Mouse (Mus musculus): ENCODE data around the gene Zfp143.
"Not testable (repeated sequence)": the region's sequence is repeated elsewhere in the genome, so short reads cannot be mapped to it uniquely, and the experiment has no call there.

Zfp143 gene

DNA sequence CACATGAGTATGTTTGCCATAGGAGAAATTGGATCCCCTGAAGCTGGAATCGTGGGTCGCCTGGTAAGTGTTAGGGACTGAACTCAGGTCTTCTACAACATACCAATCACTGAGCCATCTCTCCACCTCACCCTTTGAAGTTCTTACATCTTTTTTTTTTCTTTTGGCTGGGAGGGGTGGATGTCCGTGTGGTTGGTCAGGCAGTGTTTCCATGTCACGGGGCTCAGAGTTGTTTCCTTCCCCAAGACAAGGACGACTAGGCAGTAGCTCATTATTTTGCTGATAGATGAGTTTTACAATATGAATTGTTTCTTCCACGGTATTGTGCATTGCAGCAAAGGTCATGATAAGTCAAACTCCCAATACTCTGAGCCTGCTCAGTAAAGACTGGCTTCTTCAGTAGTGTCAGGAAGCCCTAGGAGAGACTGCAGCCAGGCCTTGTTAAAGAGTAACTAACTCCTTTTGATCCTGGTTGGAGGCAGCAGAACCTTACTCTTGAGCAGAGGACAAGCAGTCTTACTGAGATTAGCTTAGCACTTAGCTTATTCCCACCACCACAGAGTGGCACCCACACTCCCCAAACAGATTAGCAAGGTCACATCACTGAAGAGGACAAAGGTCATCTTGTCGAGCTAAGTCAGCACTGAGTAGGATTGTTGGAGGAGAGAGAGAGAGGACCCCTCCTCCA lies 36.2 kb downstream of the Zfp143 start:
- DNase-seq, result no peak

GRCm38 (mm10) chr7:110100854-110101253 lies 39.8 kb downstream of the Zfp143 start:
- no peak for DNase-seq

GRCm38 (mm10) chr7:110101266-110101665 lies 40.2 kb downstream of the Zfp143 start:
- no peak for DNase-seq

- DNase-seq, result no peak
Measured at GRCm38 (mm10) chr7:110105041-110105440, 44.0 kb downstream of the Zfp143 start.

DNA sequence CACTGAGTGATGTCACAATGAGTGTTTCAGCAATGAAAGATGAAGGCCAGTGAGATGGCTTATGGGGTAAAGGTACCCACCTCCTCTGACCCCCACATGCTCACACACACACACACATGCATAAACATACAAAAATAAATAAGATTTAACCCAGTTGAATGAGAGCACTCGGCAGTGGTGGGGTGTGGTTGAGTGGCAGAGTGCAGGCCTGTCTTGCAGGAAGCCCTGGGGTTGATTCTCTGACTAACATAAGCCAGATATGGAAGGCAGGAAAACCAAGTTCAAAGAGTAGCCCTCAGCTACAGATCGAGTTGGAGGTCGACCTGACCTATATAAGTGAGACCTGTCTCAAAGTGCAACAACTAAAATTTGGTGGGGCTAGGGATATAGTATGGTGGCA lies 45.6 kb downstream of the Zfp143 start:
- DNase-seq, result no peak

- not testable (repeated sequence) for DNase-seq
Measured at GRCm38 (mm10) chr7:110108524-110108923, 47.5 kb downstream of the Zfp143 start.

DNA sequence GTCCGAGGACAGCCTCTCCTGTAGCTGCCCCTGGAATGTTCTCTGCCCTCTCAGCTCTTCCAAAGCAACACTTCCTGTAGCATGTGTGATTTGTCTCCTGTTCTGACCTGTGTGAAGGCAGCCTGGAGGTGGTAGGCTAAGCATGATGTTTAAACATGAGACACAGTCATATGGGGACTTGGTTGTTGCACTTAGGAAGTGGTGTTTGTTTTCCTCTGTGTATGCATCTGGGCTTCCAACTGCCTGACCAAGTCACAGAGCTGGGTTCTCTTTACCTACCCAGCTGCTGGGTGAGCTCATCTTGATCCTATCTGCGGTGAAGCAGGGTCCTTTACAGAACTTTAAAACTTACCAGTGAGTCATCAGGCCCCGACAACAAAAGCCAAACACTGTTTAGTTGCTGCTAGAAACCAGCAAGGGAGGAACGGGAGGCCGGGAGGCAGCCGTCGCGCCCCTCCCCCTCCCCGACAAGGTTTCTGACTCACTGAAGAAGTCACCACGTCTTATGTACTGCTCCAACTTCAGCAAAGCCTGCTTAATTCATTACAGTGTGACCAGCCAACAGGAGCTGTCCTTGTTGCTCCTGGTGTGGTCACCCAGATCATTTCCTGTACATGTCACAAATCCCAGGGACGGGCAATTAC lies 48.1 kb downstream of the Zfp143 start:
- no peak for DNase-seq

DNA sequence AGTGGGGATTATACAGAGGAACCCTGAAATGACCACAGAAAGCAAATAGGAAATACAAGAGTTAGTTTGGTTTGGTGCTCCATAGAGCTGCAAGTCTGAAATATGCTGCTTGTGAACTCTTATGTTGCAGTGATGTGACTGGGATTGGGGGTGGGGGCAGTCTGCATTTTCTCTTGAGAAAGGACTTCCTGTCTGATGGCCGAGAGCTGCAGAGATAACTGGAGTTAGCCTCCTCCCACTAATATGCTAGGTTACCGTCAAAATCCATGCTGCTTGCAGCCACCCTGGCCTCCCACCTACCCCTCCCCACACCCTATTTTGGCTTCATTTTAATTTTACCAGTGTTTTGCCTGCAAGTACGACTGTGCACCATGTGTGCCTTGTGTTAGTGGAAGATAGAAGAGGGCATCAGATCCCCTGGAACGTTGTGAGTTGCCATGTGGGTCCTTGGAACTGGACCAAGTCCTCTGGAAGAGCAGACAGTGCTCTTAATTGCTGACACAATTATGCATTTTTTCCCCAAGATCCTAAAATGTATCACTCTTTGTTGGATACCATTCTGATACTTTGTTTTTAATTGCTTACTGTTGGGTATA lies 49.1 kb downstream of the Zfp143 start:
- DNase-seq, result no peak

DNA sequence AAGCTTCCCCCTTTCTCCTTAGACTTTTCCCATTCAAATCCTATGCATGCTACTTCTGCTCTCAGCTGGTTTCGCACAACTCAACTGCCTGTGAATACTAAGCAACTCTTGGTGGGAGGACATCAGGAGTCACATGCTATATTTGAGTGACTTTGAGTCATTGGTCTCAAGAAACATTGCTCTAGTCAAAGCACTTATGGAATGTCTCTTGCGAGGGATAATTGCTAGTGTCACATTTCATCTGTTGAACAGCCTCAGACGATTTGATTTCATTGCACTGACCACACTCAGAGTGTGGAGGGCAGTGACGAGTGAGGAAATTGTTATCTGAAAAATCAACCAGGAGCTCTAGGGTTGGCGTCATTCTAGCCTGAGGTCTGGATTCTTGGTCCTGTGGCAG lies 53.7 kb downstream of the Zfp143 start:
- no peak for DNase-seq

DNA sequence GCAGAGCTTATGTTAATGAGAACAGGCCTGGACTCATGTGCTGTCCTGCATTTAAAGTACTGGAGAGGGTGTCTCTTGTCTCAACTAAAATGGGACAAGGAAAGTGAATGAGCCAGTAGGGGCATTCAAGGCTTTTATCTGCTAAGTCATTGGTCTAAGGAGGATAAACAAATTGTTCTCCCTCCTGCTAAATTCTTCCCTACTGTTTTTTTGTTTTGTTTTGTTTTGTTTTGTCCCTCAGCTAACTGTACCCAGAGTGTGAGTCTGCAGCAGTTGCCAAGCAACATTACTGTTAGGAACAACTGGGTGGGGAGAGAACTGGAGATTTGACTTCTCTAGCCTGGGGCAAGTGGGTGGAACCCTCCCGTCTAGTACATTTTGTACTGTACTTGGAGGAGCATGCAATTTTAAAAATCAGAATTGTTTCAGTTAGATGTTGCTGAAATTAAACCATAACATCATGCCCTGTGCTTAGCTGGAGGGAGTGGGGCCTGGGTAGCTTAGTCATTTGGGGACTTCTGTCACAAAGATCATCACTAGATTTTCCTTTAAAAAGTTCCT lies 55.8 kb downstream of the Zfp143 start:
- DNase-seq, result no peak

DNA sequence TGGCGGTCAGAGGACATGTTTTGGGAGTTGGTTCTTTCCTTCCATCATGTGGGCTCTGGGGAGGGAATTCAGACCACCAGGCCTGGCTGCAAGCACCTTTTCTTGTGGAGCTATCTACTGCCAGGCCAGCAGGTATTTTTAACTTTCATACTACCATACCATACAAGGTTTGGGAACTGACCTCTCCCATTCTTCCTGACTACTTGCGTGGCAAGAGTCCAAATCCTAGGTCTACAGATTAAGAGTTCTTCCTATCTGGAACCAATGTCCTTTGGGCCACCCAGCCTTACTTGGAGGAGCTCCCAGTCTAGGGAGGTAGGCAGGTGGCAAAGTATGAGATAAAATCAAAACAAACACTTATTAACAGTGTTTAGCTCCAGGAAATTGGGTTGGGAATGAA lies 57.4 kb downstream of the Zfp143 start:
- no peak for DNase-seq

- DNase-seq, result no peak
Measured at GRCm38 (mm10) chr7:110120157-110120784, 59.3 kb downstream of the Zfp143 start.

GRCm38 (mm10) chr7:110121162-110121515 lies 60.1 kb downstream of the Zfp143 start:
- no peak for DNase-seq

GRCm38 (mm10) chr7:110121516-110122288 lies 60.7 kb downstream of the Zfp143 start, which contains the start of gene Wee1:
Gene Wee1, plus strand, starts transcription at chr7:110122046.
- peak; percentile 99 for DNase-seq

DNA sequence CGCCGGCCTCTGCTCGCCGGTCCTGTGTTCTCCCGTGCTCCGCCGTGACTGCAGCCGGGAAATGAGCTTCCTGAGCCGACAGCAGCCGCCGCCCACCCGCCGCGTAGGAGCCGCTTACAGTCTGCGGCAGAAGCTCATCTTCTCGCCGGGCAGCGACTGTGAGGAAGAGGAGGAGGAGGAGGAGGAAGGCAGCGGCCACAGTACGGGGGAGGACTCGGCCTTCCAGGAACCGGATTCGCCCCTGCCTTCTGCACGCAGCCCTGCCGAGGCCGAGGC lies 61.2 kb downstream of the Zfp143 start:
- DNase-seq, result no peak

GRCm38 (mm10) chr7:110122565-110123422 lies 61.8 kb downstream of the Zfp143 start:
- peak; percentile 71 for DNase-seq

- DNase-seq, result no peak
Measured at GRCm38 (mm10) chr7:110123844-110124555, 63.0 kb downstream of the Zfp143 start.

DNA sequence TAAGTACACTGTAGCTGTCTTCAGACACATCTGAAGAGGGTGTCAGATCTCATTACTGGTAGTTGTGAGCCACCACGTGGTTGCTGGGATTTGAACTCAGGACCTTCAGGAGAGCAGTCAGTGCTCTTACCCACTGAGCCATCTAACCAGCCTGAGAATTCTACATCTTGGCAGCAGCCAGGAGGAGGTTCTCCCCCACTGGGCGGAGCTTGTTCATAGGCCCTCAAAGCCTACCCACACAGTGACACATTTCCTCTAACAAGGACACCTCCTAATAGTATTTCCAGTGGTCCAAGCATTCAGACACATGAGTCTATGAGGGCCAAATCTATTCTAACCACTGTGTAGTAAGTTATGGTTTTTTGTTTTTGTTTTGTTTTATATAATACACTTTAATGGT lies 67.5 kb downstream of the Zfp143 start:
- DNase-seq, result no peak

DNA sequence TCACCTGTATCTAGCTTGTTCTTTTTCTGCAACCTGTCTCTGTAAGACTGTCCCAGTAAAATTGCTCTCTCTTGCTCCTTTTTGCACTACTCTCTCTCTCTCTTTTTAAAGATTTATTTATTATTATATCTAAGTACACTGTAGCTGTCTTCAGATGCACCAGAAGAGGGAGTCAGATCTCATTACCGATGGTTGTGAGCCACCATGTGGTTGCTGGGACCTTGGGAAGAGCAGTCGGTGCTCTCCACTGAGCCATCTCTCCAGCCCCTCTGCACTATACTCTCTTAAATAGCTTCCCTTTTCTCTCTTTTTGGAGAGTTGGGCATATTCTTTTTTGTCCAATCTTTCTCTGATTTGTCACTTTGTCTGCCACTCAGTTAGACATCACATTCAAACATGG lies 71.3 kb downstream of the Zfp143 start:
- DNase-seq, result not testable (repeated sequence)

DNA sequence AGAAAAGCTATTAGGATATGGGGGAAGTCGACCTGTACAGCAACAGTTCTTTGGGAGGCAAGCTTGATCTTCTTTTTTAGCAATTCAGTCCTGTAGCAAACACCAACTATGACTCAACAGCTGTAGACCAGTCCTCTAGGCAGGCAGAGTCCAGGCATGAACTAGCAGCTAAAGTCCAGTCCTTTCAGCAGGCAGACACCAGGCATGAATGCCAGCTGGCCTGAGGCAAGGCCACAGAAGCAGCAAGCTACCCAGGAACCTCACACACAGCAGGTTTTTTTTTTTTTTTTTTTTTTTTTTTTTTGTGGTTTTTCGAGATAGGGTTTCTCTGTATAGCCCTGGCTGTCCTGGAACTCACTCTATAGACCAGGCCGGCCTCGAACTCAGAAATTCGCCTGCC lies 73.0 kb downstream of the Zfp143 start:
- DNase-seq, result no peak

- no peak for DNase-seq
Measured at GRCm38 (mm10) chr7:110138538-110138937, 77.5 kb downstream of the Zfp143 start.
